Mouse (Mus musculus) forebrain, embryonic 14.5 days (tissue): ENCODE measurements around the gene Stx1a. TPM values are rescaled to one million over a fixed set of nuclear protein-coding genes. Genes with fewer than 3 reads are reported as not detected.

ENCODE experiments used
- ATAC-seq: fragments of 200-750 bp; cut with Nextera tagmentation; 2 replicates; pipeline ENCODE4 v1.8.0; 2017; ENCODE audit warnings: mild to moderate bottlenecking, moderate library complexity
- DNase-seq: peaks from one replicate; pipeline ENCODE4 v3.0.0-alpha.2; 2015; ENCODE audit warnings: low spot score
- H3K27ac ChIP-seq: fragments of 300-500 bp; sonication (generic); 2 replicates; pipeline ENCODE4 v1.5.1; 2014; ENCODE audit warnings: low read depth, mild to moderate bottlenecking, control low read depth, low read length, moderate library complexity
- H3K27me3 ChIP-seq: fragments of 300-500 bp; sonication (generic); replicated peaks from 2 replicates; pipeline ENCODE4 v1.6.1; 2014; ENCODE audit warnings: low read length, control low read depth, mixed read lengths; ENCODE audit not compliant: control insufficient read depth, insufficient read depth
- H3K36me3 ChIP-seq: fragments of 300-500 bp; sonication (generic); 2 replicates; pipeline ENCODE4 v1.6.1; 2014; ENCODE audit warnings: low read length, control low read depth; ENCODE audit not compliant: control insufficient read depth, insufficient read depth
- H3K4me1 ChIP-seq: fragments of 300-500 bp; sonication (generic); 2 replicates; pipeline ENCODE4 v1.6.1; 2014; ENCODE audit warnings: antibody characterized with exemption, low read length, control low read depth; ENCODE audit not compliant: control insufficient read depth, insufficient read depth
- H3K4me2 ChIP-seq: fragments of 300-500 bp; sonication (generic); 2 replicates; pipeline ENCODE4 v1.6.1; 2014; ENCODE audit warnings: mild to moderate bottlenecking, control low read depth, low read length
- H3K4me3 ChIP-seq: fragments of 300-500 bp; sonication (generic); 2 replicates; pipeline ENCODE4 v1.5.1; 2014; ENCODE audit warnings: low read depth, low read length, control low read depth
- H3K9ac ChIP-seq: fragments of 300-500 bp; sonication (generic); 2 replicates; pipeline ENCODE4 v1.6.1; 2014; ENCODE audit warnings: mild to moderate bottlenecking, low read length, control low read depth, moderate library complexity
- H3K9me3 ChIP-seq: fragments of 300-500 bp; sonication (generic); replicated peaks from 2 replicates; pipeline ENCODE4 v1.6.1; 2016; ENCODE audit warnings: low read length, control low read depth, mixed read lengths; ENCODE audit not compliant: control insufficient read depth
- WGBS: fragments of 180-500 bp; shearing (Covaris S2); extraction: QIAGEN DNeasy Blood & Tissue Kit; methylation state at CpG from one replicate; pipeline ENCODE4 v1.1.7; 2014; 5-methylcytosine and 5-hydroxymethylcytosine counted together
- polyA plus RNA-seq: library from polyadenylated mRNA; unstranded; fragments of >200 nt; fragmentation: Nextera tagmentation; extraction: Ambion mirVana; gene quantifications from 2 replicates; pipeline ENCODE4 v1.2.1, GENCODE M21; 2014

Gene Stx1a
- polyA plus RNA-seq, 1 experiment from 2014 or later = 57.0 TPM

- H3K9ac ChIP-seq = no peak overlapping the region
- WGBS = 6% methylated on average over 3 of the region's 3 CpGs
These were observed 39.5 kb upstream of the Stx1a start for GRCm38 (mm10) chr5:134983771-134984170.

GRCm38 (mm10) chr5:134985633-134986297 lies 37.5 kb upstream of the Stx1a start, which contains the start of gene Cldn3:
Gene Cldn3 (plus strand): TSS chr5:134986214.
- H3K27ac ChIP-seq = no peak within 1 kb of the TSS
- ATAC-seq (peak; percentile 46; the same call in 1 of the 2 replicates), DNase-seq (peak; percentile 41)
- peaks cover 46% of the 10 kb centered on the region for H3K27me3 ChIP-seq
- H3K9ac ChIP-seq = no peak within 1 kb of the TSS
- H3K4me1 ChIP-seq = no peaks in the 10 kb centered on the region; the same call in 1 of the 2 replicates
- H3K9me3 ChIP-seq = no peaks in the 10 kb centered on the region
- H3K36me3 ChIP-seq = no peaks in the 10 kb centered on the region
- peak within 1 kb of the TSS; percentile 43 for H3K4me2 ChIP-seq
- under 1% methylated on average over 25 of the region's 25 CpGs for WGBS
- H3K4me3 ChIP-seq = peak within 1 kb of the TSS; percentile 25

More at GRCm38 (mm10) chr5:134983771-134984170, 39.5 kb upstream of the Stx1a start:
- H3K9me3 ChIP-seq = no peaks in the 10 kb centered on the region
- H3K4me1 ChIP-seq = no peaks in the 10 kb centered on the region; the same call in 1 of the 2 replicates
- DNase-seq (no peak), ATAC-seq (no peak)
- H3K36me3 ChIP-seq = no peaks in the 10 kb centered on the region
- no peak overlapping the region for H3K4me2 ChIP-seq
- H3K27ac ChIP-seq = no peak overlapping the region
- peaks cover 43% of the 10 kb centered on the region for H3K27me3 ChIP-seq
- no peak overlapping the region for H3K4me3 ChIP-seq

- H3K27me3 ChIP-seq = peaks cover 46% of the 10 kb centered on the region
- peak overlapping the region; percentile 25 for H3K4me3 ChIP-seq
- ATAC-seq = peak; percentile 46
- DNase-seq = peak; percentile 45
- 3% methylated on average over 79 of the region's 79 CpGs for WGBS
- peak overlapping the region; percentile 43 for H3K4me2 ChIP-seq
- no peaks in the 10 kb centered on the region for H3K9me3 ChIP-seq
- no peaks in the 10 kb centered on the region; the same call in 1 of the 2 replicates for H3K4me1 ChIP-seq
- H3K9ac ChIP-seq = no peak overlapping the region
- no peak overlapping the region for H3K27ac ChIP-seq
- no peaks in the 10 kb centered on the region for H3K36me3 ChIP-seq
These were observed 36.7 kb upstream of the Stx1a start for GRCm38 (mm10) chr5:134986298-134987268.

GRCm38 (mm10) chr5:134989166-134989565 lies 34.1 kb upstream of the Stx1a start:
- WGBS = 79% methylated on average over 11 of the region's 11 CpGs
- no peak overlapping the region for H3K9ac ChIP-seq
- H3K4me1 ChIP-seq = no peaks in the 10 kb centered on the region; the same call in 1 of the 2 replicates
- no peak overlapping the region for H3K27ac ChIP-seq
- H3K27me3 ChIP-seq = peaks cover 46% of the 10 kb centered on the region
- H3K4me3 ChIP-seq = no peak overlapping the region
- no peaks in the 10 kb centered on the region for H3K36me3 ChIP-seq
- ATAC-seq (no peak), DNase-seq (no peak)
- H3K4me2 ChIP-seq = no peak overlapping the region
- H3K9me3 ChIP-seq = no peaks in the 10 kb centered on the region

- Histone ChIP-seq H3K27me3 (peaks cover 41% of the 10 kb centered on the region), H3K4me3 (no peak overlapping the region), H3K9ac (no peak overlapping the region), H3K4me2 (no peak overlapping the region), H3K36me3 (no peaks in the 10 kb centered on the region), H3K9me3 (no peaks in the 10 kb centered on the region), H3K4me1 (no peaks in the 10 kb centered on the region; the same call in 1 of the 2 replicates), H3K27ac (no peak overlapping the region)
- DNase-seq (no peak), ATAC-seq (no peak)
- 72% methylated on average over 6 of the region's 6 CpGs for WGBS
These were observed 33.5 kb upstream of the Stx1a start for GRCm38 (mm10) chr5:134989741-134990140.

- 93% methylated on average over 5 of the region's 5 CpGs for WGBS
- no peaks in the 10 kb centered on the region for H3K9me3 ChIP-seq
- no peaks in the 10 kb centered on the region for H3K4me1 ChIP-seq
- DNase-seq = no peak
- H3K9ac ChIP-seq = no peak overlapping the region
- peaks cover 13% of the 10 kb centered on the region for H3K27me3 ChIP-seq
- H3K27ac ChIP-seq = no peak overlapping the region
- H3K36me3 ChIP-seq = no peaks in the 10 kb centered on the region
- H3K4me2 ChIP-seq = no peak overlapping the region
- ATAC-seq = no peak
- H3K4me3 ChIP-seq = no peak overlapping the region
These were observed 30.7 kb upstream of the Stx1a start for GRCm38 (mm10) chr5:134992566-134992965.

- H3K4me2 ChIP-seq = no peak overlapping the region
- no peak overlapping the region for H3K9ac ChIP-seq
- no peaks in the 10 kb centered on the region for H3K27me3 ChIP-seq
- DNase-seq = no peak
- 77% methylated on average over 6 of the region's 6 CpGs for WGBS
- no peak for ATAC-seq
- H3K4me3 ChIP-seq = no peak overlapping the region
- no peaks in the 10 kb centered on the region for H3K36me3 ChIP-seq
- no peaks in the 10 kb centered on the region for H3K9me3 ChIP-seq
- H3K27ac ChIP-seq = no peak overlapping the region
- H3K4me1 ChIP-seq = peaks cover 8% of the 10 kb centered on the region; the same call in 1 of the 2 replicates
These were observed 24.9 kb upstream of the Stx1a start for GRCm38 (mm10) chr5:134998359-134998758.

GRCm38 (mm10) chr5:134999797-135000196 lies 23.5 kb upstream of the Stx1a start:
- no peak for ATAC-seq
- 96% methylated on average over 4 of the region's 4 CpGs for whole genome bisulfite sequencing

More at GRCm38 (mm10) chr5:134999797-135000196, 23.5 kb upstream of the Stx1a start:
- Histone ChIP-seq H3K36me3 (no peaks in the 10 kb centered on the region), H3K4me3 (no peak overlapping the region), H3K9me3 (no peaks in the 10 kb centered on the region), H3K4me1 (peaks cover 8% of the 10 kb centered on the region; the same call in 1 of the 2 replicates), H3K9ac (no peak overlapping the region), H3K4me2 (no peak overlapping the region), H3K27me3 (no peaks in the 10 kb centered on the region), H3K27ac (no peak overlapping the region)
- no peak for DNase-seq
